Mouse (Mus musculus) forebrain, embryonic 13.5 days (tissue): ENCODE measurements at regions not wholly inside any gene's neighbourhood (a gene's known extent, or its start where the extent isn't known, plus 50 kb on each side); places are given as distances from the start of the nearest gene placed in this dataset.

Source experiments
- ATAC-seq: fragments of 200-750 bp; cut with Nextera tagmentation; 2 replicates; pipeline ENCODE4 v1.8.0; 2017
- H3K27ac ChIP-seq: fragments of 300-500 bp; sonication (generic); 2 replicates; pipeline ENCODE4 v1.5.1; 2015; ENCODE audit warnings: inconsistent platforms, mild to moderate bottlenecking, moderate library complexity
- H3K27me3 ChIP-seq: fragments of 300-500 bp; sonication (generic); 2 replicates; pipeline ENCODE4 v1.6.1; 2015; ENCODE audit warnings: mild to moderate bottlenecking, inconsistent platforms
- H3K36me3 ChIP-seq: fragments of 300-500 bp; sonication (generic); 2 replicates; pipeline ENCODE4 v1.6.1; 2015; ENCODE audit warnings: mild to moderate bottlenecking, inconsistent platforms; ENCODE audit not compliant: poor library complexity, severe bottlenecking
- H3K4me1 ChIP-seq: fragments of 300-500 bp; sonication (generic); 2 replicates; pipeline ENCODE4 v1.6.1; 2015; ENCODE audit warnings: inconsistent platforms
- H3K4me2 ChIP-seq: fragments of 300-500 bp; sonication (generic); 2 replicates; pipeline ENCODE4 v1.6.1; 2015; ENCODE audit warnings: inconsistent platforms, mild to moderate bottlenecking, moderate library complexity
- H3K4me3 ChIP-seq: fragments of 300-500 bp; sonication (generic); 2 replicates; pipeline ENCODE4 v1.5.1; 2015; ENCODE audit warnings: mild to moderate bottlenecking, inconsistent platforms
- H3K9ac ChIP-seq: fragments of 300-500 bp; sonication (generic); 2 replicates; pipeline ENCODE4 v1.6.1; 2015; ENCODE audit warnings: mild to moderate bottlenecking, inconsistent platforms
- H3K9me3 ChIP-seq: fragments of 300-500 bp; sonication (generic); replicated peaks from 2 replicates; pipeline ENCODE4 v1.6.1; 2016; ENCODE audit warnings: inconsistent platforms
- WGBS: fragments of 180-500 bp; shearing (Covaris S2); methylation state at CpG from one replicate; pipeline ENCODE4 v1.1.7; 2015; 5-methylcytosine and 5-hydroxymethylcytosine counted together

- H3K9ac ChIP-seq = no peak overlapping the region
- H3K4me1 ChIP-seq = no peaks in the 10 kb centered on the region
- no peak overlapping the region for H3K4me3 ChIP-seq
- 64% methylated on average over 1 of the region's 1 CpGs for WGBS
- no peak overlapping the region for H3K4me2 ChIP-seq
- H3K9me3 ChIP-seq = peaks cover 13% of the 10 kb centered on the region
- H3K27ac ChIP-seq = no peak overlapping the region
- ATAC-seq = no peak
- no peaks in the 10 kb centered on the region for H3K36me3 ChIP-seq
- no peaks in the 10 kb centered on the region for H3K27me3 ChIP-seq
Observed at GRCm38 (mm10) chr17:88287861-88288260, 152.7 kb upstream of the Foxn2 start.

GRCm38 (mm10) chr17:88297520-88297919 lies 143.0 kb upstream of the Foxn2 start:
- Histone ChIP-seq H3K9me3 (no peaks in the 10 kb centered on the region), H3K9ac (no peak overlapping the region), H3K27ac (no peak overlapping the region), H3K4me1 (no peaks in the 10 kb centered on the region), H3K36me3 (no peaks in the 10 kb centered on the region), H3K4me2 (no peak overlapping the region), H3K27me3 (no peaks in the 10 kb centered on the region), H3K4me3 (no peak overlapping the region)
- 60% methylated on average over 4 of the region's 4 CpGs for WGBS
- ATAC-seq = no peak

GRCm38 (mm10) chr17:88303991-88304390 lies 136.5 kb upstream of the Foxn2 start:
- no peak overlapping the region for H3K9ac ChIP-seq
- 56% methylated on average over 2 of the region's 2 CpGs for WGBS
- no peaks in the 10 kb centered on the region for H3K36me3 ChIP-seq
- no peaks in the 10 kb centered on the region for H3K4me1 ChIP-seq
- no peaks in the 10 kb centered on the region for H3K27me3 ChIP-seq
- H3K27ac ChIP-seq = no peak overlapping the region
- no peak overlapping the region for H3K4me2 ChIP-seq
- H3K4me3 ChIP-seq = no peak overlapping the region
- no peak for ATAC-seq
- 0 out of 2 replicates have a peak, but pooled peaks cover 4% of the 10 kb centered on the region for H3K9me3 ChIP-seq

GRCm38 (mm10) chr17:88305165-88305564 lies 135.3 kb upstream of the Foxn2 start:
- H3K36me3 ChIP-seq = no peaks in the 10 kb centered on the region
- no peak overlapping the region for H3K4me2 ChIP-seq
- H3K4me3 ChIP-seq = no peak overlapping the region
- 0 out of 2 replicates have a peak, but pooled peaks cover 4% of the 10 kb centered on the region for H3K9me3 ChIP-seq
- H3K27ac ChIP-seq = no peak overlapping the region
- ATAC-seq = no peak
- no peak overlapping the region for H3K9ac ChIP-seq
- WGBS = 84% methylated on average over 9 of the region's 9 CpGs
- H3K27me3 ChIP-seq = no peaks in the 10 kb centered on the region
- no peaks in the 10 kb centered on the region for H3K4me1 ChIP-seq

GRCm38 (mm10) chr17:88306325-88306724 lies 134.2 kb upstream of the Foxn2 start:
- Histone ChIP-seq H3K9me3 (0 out of 2 replicates have a peak, but pooled peaks cover 4% of the 10 kb centered on the region), H3K4me2 (no peak overlapping the region), H3K36me3 (no peaks in the 10 kb centered on the region), H3K27me3 (no peaks in the 10 kb centered on the region), H3K4me3 (no peak overlapping the region), H3K4me1 (no peaks in the 10 kb centered on the region), H3K27ac (no peak overlapping the region), H3K9ac (no peak overlapping the region)
- ATAC-seq = no peak
- WGBS = 62% methylated on average over 9 of the region's 9 CpGs

GRCm38 (mm10) chr17:88307082-88307481 lies 133.4 kb upstream of the Foxn2 start:
- no peak overlapping the region for H3K9ac ChIP-seq
- H3K9me3 ChIP-seq = 0 out of 2 replicates have a peak, but pooled peaks cover 4% of the 10 kb centered on the region
- no peaks in the 10 kb centered on the region for H3K4me1 ChIP-seq
- no peaks in the 10 kb centered on the region for H3K36me3 ChIP-seq
- 43% methylated on average over 4 of the region's 4 CpGs for WGBS
- no peak overlapping the region for H3K27ac ChIP-seq
- H3K4me3 ChIP-seq = no peak overlapping the region
- ATAC-seq = no peak
- H3K27me3 ChIP-seq = no peaks in the 10 kb centered on the region
- H3K4me2 ChIP-seq = no peak overlapping the region

GRCm38 (mm10) chr17:88307826-88308225 lies 132.7 kb upstream of the Foxn2 start:
- H3K4me3 ChIP-seq = no peak overlapping the region
- H3K36me3 ChIP-seq = no peaks in the 10 kb centered on the region
- no peak overlapping the region for H3K9ac ChIP-seq
- ATAC-seq = no peak
- H3K27me3 ChIP-seq = no peaks in the 10 kb centered on the region
- no peak overlapping the region for H3K27ac ChIP-seq
- no peaks in the 10 kb centered on the region for H3K4me1 ChIP-seq
- WGBS = 95% methylated on average over 9 of the region's 9 CpGs
- H3K9me3 ChIP-seq = peaks cover 5% of the 10 kb centered on the region; the same call in 1 of the 2 replicates
- H3K4me2 ChIP-seq = no peak overlapping the region

GRCm38 (mm10) chr17:88312876-88313275 lies 127.6 kb upstream of the Foxn2 start:
- Histone ChIP-seq H3K9ac (no peak overlapping the region), H3K36me3 (no peaks in the 10 kb centered on the region), H3K4me2 (no peak overlapping the region), H3K9me3 (peaks cover 3% of the 10 kb centered on the region; the same call in 1 of the 2 replicates), H3K4me3 (no peak overlapping the region), H3K4me1 (peaks cover 15% of the 10 kb centered on the region), H3K27me3 (no peaks in the 10 kb centered on the region), H3K27ac (no peak overlapping the region)
- no peak for ATAC-seq
- 87% methylated on average over 2 of the region's 2 CpGs for WGBS

GRCm38 (mm10) chr17:88316213-88316967 lies 124.1 kb upstream of the Foxn2 start:
- Histone ChIP-seq H3K36me3 (no peaks in the 10 kb centered on the region), H3K27ac (peak overlapping the region; percentile 71), H3K4me1 (peaks cover 15% of the 10 kb centered on the region), H3K27me3 (no peaks in the 10 kb centered on the region), H3K4me2 (no peak overlapping the region), H3K9ac (no peak overlapping the region), H3K4me3 (no peak overlapping the region), H3K9me3 (peaks cover 3% of the 10 kb centered on the region; the same call in 1 of the 2 replicates)
- peak; percentile 96 for ATAC-seq
- 49% methylated on average over 15 of the region's 15 CpGs for WGBS

GRCm38 (mm10) chr17:88317311-88317710 lies 123.2 kb upstream of the Foxn2 start:
- H3K9ac ChIP-seq = no peak overlapping the region
- no peak for ATAC-seq
- no peaks in the 10 kb centered on the region for H3K36me3 ChIP-seq
- H3K4me1 ChIP-seq = peaks cover 15% of the 10 kb centered on the region
- peaks cover 3% of the 10 kb centered on the region; the same call in 1 of the 2 replicates for H3K9me3 ChIP-seq
- H3K4me3 ChIP-seq = no peak overlapping the region
- no peaks in the 10 kb centered on the region; the same call in 1 of the 2 replicates for H3K27me3 ChIP-seq
- no peak overlapping the region for H3K4me2 ChIP-seq
- WGBS = 72% methylated on average over 5 of the region's 5 CpGs
- peak overlapping the region; percentile 71; the same call in 1 of the 2 replicates for H3K27ac ChIP-seq

- WGBS = 83% methylated on average over 7 of the region's 7 CpGs
- no peak for ATAC-seq
Observed at GRCm38 (mm10) chr17:88317806-88318205, 122.7 kb upstream of the Foxn2 start.

GRCm38 (mm10) chr17:88318207-88318791 lies 122.2 kb upstream of the Foxn2 start:
- Histone ChIP-seq H3K27ac (no peak overlapping the region), H3K36me3 (no peaks in the 10 kb centered on the region), H3K4me2 (no peak overlapping the region), H3K4me1 (peaks cover 15% of the 10 kb centered on the region), H3K27me3 (peaks cover 4% of the 10 kb centered on the region; the same call in 1 of the 2 replicates), H3K9ac (no peak overlapping the region), H3K9me3 (no peaks in the 10 kb centered on the region), H3K4me3 (no peak overlapping the region)
- ATAC-seq = no peak
- 86% methylated on average over 16 of the region's 16 CpGs for WGBS

More at GRCm38 (mm10) chr17:88317806-88318205, 122.7 kb upstream of the Foxn2 start:
- Histone ChIP-seq H3K27me3 (peaks cover 3% of the 10 kb centered on the region; the same call in 1 of the 2 replicates), H3K4me2 (no peak overlapping the region), H3K4me1 (peaks cover 15% of the 10 kb centered on the region), H3K4me3 (no peak overlapping the region), H3K9me3 (peaks cover 2% of the 10 kb centered on the region; the same call in 1 of the 2 replicates), H3K36me3 (no peaks in the 10 kb centered on the region), H3K9ac (no peak overlapping the region), H3K27ac (no peak overlapping the region)
